Comparison of ENCODE assay signal across 15 mouse cellular contexts in the genomic region with DNA sequence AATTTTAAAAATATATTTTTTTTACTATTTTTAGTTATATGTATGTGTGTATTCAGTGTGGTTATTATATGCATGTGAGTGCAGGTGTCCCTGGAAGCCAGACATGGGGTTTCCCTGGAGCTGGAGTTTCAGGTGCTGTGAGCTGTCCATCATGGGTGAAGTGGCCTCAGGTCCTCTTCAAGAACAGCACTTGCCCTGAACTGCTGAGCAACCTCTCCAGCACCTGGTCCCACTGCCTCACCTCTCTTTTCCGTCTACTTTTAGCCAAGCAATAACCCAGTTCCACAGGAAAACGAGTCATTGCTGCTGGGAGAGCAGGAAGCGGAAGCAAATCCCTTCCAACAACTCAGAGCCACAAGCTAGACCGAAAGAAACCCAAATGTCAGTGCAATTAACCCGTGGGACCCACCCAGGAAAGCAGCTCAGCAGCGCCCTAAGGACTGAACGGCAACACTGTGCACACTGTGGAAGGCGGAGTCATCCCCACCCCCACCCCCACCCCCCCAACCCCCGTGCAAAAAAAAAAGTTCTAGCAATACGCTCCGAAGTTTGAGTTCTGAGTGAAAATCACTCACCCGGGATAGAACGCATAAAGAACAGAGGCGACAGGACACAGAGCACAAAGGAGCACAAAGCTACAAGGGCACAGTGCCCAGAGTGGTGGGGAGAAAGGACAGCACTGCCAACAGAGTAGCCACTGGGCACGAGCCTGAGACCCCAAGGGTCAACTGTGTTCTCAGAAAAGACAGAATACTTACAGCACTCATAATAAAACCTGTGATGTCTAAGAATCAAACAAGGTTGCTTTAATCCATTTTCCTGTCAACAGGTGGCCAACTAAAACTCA. TPM values are rescaled to one million over a fixed set of nuclear protein-coding genes. Genes with fewer than 3 reads are reported as not detected.
DNase-seq lines count a peak whose midpoint lies in the region; ATAC-seq and TF ChIP-seq lines count a peak whose summit lies in the region.
"Had no signal": no experiment of that assay in that cellular context is flagged by ENCODE, and none has a peak within 500 bp of the region (broad histone marks: within the 10 kb centered on the region; RNA-seq: fewer than 3 reads in every experiment).

No protein-coding gene starts in this region.

- no peaks in the 10 kb centered on the region for H3K36me3 ChIP-seq in hindbrain, embryonic 16.5 days (ENCODE audit: control insufficient read depth, insufficient read depth, low read length)
- peaks cover 50% of the 10 kb centered on the region for H3K36me3 ChIP-seq in hindbrain, embryonic 10.5 days
- H3K36me3 ChIP-seq in liver, adult 2 months (ENCODE audit: control insufficient read depth, insufficient read depth, low read length) = peaks cover 2% of the 10 kb centered on the region; the same call in 1 of the 2 replicates
- H3K36me3 ChIP-seq in liver, embryonic 12.5 days = peaks cover 37% of the 10 kb centered on the region; the same call in 1 of the 2 replicates
- peaks cover 11% of the 10 kb centered on the region; the same call in 1 of the 2 replicates for H3K36me3 ChIP-seq in lung, embryonic 15.5 days
- H3K36me3 ChIP-seq in small intestine, adult 2 months (ENCODE audit: control insufficient read depth, insufficient read depth, low read length) = peaks cover 32% of the 10 kb centered on the region
- H3K36me3 ChIP-seq: stomach, embryonic 15.5 days had no signal

- H3K27ac ChIP-seq in hindbrain, embryonic 16.5 days (ENCODE audit: low read depth, low read length) = no peak overlapping the region
- no peak overlapping the region for H3K27ac ChIP-seq in hindbrain, embryonic 10.5 days
- H3K27ac ChIP-seq in liver, adult 2 months (replicated peaks; ENCODE audit: insufficient read depth, low read depth, low read length) = peak overlapping the region; percentile 41; the same call in 1 of the 2 replicates
- H3K27ac ChIP-seq in liver, embryonic 12.5 days = no peak overlapping the region
- H3K27ac ChIP-seq in lung, embryonic 15.5 days = peak overlapping the region; percentile 42
- peak overlapping the region; percentile 28 for H3K27ac ChIP-seq in small intestine, adult 2 months (ENCODE audit: insufficient read depth, low read depth, low read length)
- H3K27ac ChIP-seq: forebrain, embryonic 12.5 days; limb, embryonic 13.5 days; midbrain, embryonic 13.5 days; stomach, embryonic 15.5 days had no signal

- WGBS in hindbrain, embryonic 16.5 days = 55% methylated on average over 15 of the region's 15 CpGs
- 71% methylated on average over 15 of the region's 15 CpGs for WGBS in hindbrain, embryonic 10.5 days
- WGBS in liver, adult 2 months = 53% methylated on average over 15 of the region's 15 CpGs
- WGBS in liver, embryonic 12.5 days (ENCODE audit: insufficient replicate concordance) = 66% methylated on average over 15 of the region's 15 CpGs
- WGBS in lung, embryonic 15.5 days = 50% methylated on average over 15 of the region's 15 CpGs
- WGBS in small intestine, adult 2 months = 37% methylated on average over 15 of the region's 15 CpGs

- no peaks in the 10 kb centered on the region for H3K9me3 ChIP-seq in hindbrain, embryonic 16.5 days (ENCODE audit: control insufficient read depth, low read length)
- 0 out of 2 replicates have a peak, but pooled peaks cover 1% of the 10 kb centered on the region for H3K9me3 ChIP-seq in hindbrain, embryonic 10.5 days
- no peaks in the 10 kb centered on the region for H3K9me3 ChIP-seq in liver, embryonic 12.5 days (replicated peaks)
- no peaks in the 10 kb centered on the region for H3K9me3 ChIP-seq in lung, embryonic 15.5 days
- H3K9me3 ChIP-seq: forebrain, embryonic 12.5 days; limb, embryonic 13.5 days; midbrain, embryonic 13.5 days; stomach, embryonic 15.5 days had no signal

- peaks cover 8% of the 10 kb centered on the region; the same call in 1 of the 2 replicates for H3K4me1 ChIP-seq in hindbrain, embryonic 16.5 days (ENCODE audit: control insufficient read depth, insufficient read depth, low read depth, low read length)
- H3K4me1 ChIP-seq in hindbrain, embryonic 10.5 days (replicated peaks) = peaks cover 16% of the 10 kb centered on the region
- H3K4me1 ChIP-seq in liver, adult 2 months (ENCODE audit: control insufficient read depth, insufficient read depth, low read length) = peaks cover 26% of the 10 kb centered on the region
- H3K4me1 ChIP-seq in liver, embryonic 12.5 days = peaks cover 33% of the 10 kb centered on the region
- peaks cover 20% of the 10 kb centered on the region for H3K4me1 ChIP-seq in lung, embryonic 15.5 days
- peaks cover 25% of the 10 kb centered on the region for H3K4me1 ChIP-seq in small intestine, adult 2 months (ENCODE audit: control insufficient read depth, insufficient read depth, insufficient read length, low read length)

- no peak overlapping the region for H3K9ac ChIP-seq in hindbrain, embryonic 16.5 days (ENCODE audit: low read depth, low read length)
- peak overlapping the region; percentile 33; the same call in 1 of the 2 replicates for H3K9ac ChIP-seq in liver, adult 2 months (ENCODE audit: low read depth, low read length)
- no peak overlapping the region for H3K9ac ChIP-seq in liver, embryonic 12.5 days
- no peak overlapping the region for H3K9ac ChIP-seq in lung, embryonic 15.5 days
- H3K9ac ChIP-seq: forebrain, embryonic 12.5 days; limb, embryonic 13.5 days; midbrain, embryonic 13.5 days; stomach, embryonic 15.5 days had no signal

- no peak overlapping the region for H3K4me3 ChIP-seq in hindbrain, embryonic 16.5 days (ENCODE audit: low read length)
- no peak overlapping the region for H3K4me3 ChIP-seq in hindbrain, embryonic 10.5 days
- no peak overlapping the region for H3K4me3 ChIP-seq in liver, adult 2 months (ENCODE audit: insufficient read depth, low read depth, low read length)
- no peak overlapping the region for H3K4me3 ChIP-seq in liver, embryonic 12.5 days
- H3K4me3 ChIP-seq in lung, embryonic 15.5 days = no peak overlapping the region
- no peak overlapping the region for H3K4me3 ChIP-seq in small intestine, adult 2 months (ENCODE audit: low read depth, low read length)
- H3K4me3 ChIP-seq: forebrain, embryonic 12.5 days; limb, embryonic 13.5 days; midbrain, embryonic 13.5 days; stomach, embryonic 15.5 days had no signal

- peaks cover 36% of the 10 kb centered on the region for H3K79me2 ChIP-seq in liver, adult 2 months (ENCODE audit: control insufficient read depth, insufficient read depth, low read length)

- ATAC-seq in hindbrain, embryonic 16.5 days = peak; percentile 69; the same call in 1 of the 2 replicates
- no peak for ATAC-seq in liver, embryonic 12.5 days
- 0 out of 2 replicates have a peak, but pooled peaks have one; percentile 39 for ATAC-seq in lung, embryonic 15.5 days (ENCODE audit: borderline replicate concordance, extremely low read depth, low FRiP score, low TSS enrichment)
- ATAC-seq: midbrain, embryonic 13.5 days had no signal

- TF ChIP-seq CTCF in liver, adult 2 months (IDR thresholded peaks at IDR 0.05; ENCODE audit: low read depth, low read length) = no peak
- TF ChIP-seq CTCF in small intestine, adult 2 months (IDR thresholded peaks at IDR 0.05; ENCODE audit: extremely low read depth, insufficient read length, insufficient replicate concordance, low read depth, low read length) = no peak

- H3K27me3 ChIP-seq in hindbrain, embryonic 16.5 days (replicated peaks; ENCODE audit: control insufficient read depth, insufficient read depth, low read length) = no peaks in the 10 kb centered on the region
- no peaks in the 10 kb centered on the region for H3K27me3 ChIP-seq in hindbrain, embryonic 10.5 days (ENCODE audit: insufficient read depth, poor library complexity, severe bottlenecking)
- no peaks in the 10 kb centered on the region for H3K27me3 ChIP-seq in liver, adult 2 months (ENCODE audit: control insufficient read depth, insufficient read depth, low read length)
- no peaks in the 10 kb centered on the region for H3K27me3 ChIP-seq in liver, embryonic 12.5 days (replicated peaks)
- no peaks in the 10 kb centered on the region for H3K27me3 ChIP-seq in lung, embryonic 15.5 days
- no peaks in the 10 kb centered on the region for H3K27me3 ChIP-seq in small intestine, adult 2 months (ENCODE audit: control insufficient read depth, insufficient read depth, low read length)
- H3K27me3 ChIP-seq: CH12.LX; forebrain, embryonic 12.5 days; limb, embryonic 13.5 days; midbrain, embryonic 13.5 days; stomach, embryonic 15.5 days had no signal

- no peak for DNase-seq in hindbrain, embryonic 10.5 days (ENCODE audit: low spot score)
- DNase-seq in liver, adult 2 months (ENCODE audit: extremely low read depth, low read depth, low spot score) = no peak
- no peak for DNase-seq in spleen, postnatal 14 days (ENCODE audit: low spot score in 2 of 2)
- DNase-seq: cerebellum, adult 11 months; right cerebral cortex, postnatal 4 days; thymus, postnatal 25 days had no signal

- no peak overlapping the region for H3K4me2 ChIP-seq in hindbrain, embryonic 16.5 days (ENCODE audit: low read length)
- H3K4me2 ChIP-seq in liver, embryonic 12.5 days = no peak overlapping the region
- peak overlapping the region; percentile 13; the same call in 1 of the 2 replicates for H3K4me2 ChIP-seq in lung, embryonic 15.5 days
- H3K4me2 ChIP-seq: forebrain, embryonic 12.5 days; limb, embryonic 13.5 days; midbrain, embryonic 13.5 days; stomach, embryonic 15.5 days had no signal

- no peak for TF ChIP-seq POLR2A in liver, adult 2 months (IDR thresholded peaks at IDR 0.05; ENCODE audit: extremely low read depth, insufficient read depth, low read length)
- TF ChIP-seq POLR2A in small intestine, adult 2 months (IDR thresholded peaks at IDR 0.05; ENCODE audit: low read depth, low read length) = no peak

RNA-seq across cellular contexts. Expression of a gene that starts 24.6 kb away (rescaled TPM):
- 13.0 and 14.8 TPM in 2 replicates for polyA plus RNA-seq in hindbrain, embryonic 16.5 days (2015; fragmentation: Nextera tagmentation; extraction: Ambion mirVana)
- polyA plus RNA-seq in hindbrain, embryonic 10.5 days (2016; fragmentation: Nextera tagmentation; extraction: Ambion mirVana) = 13.1 and 15.4 TPM in 2 replicates
- total RNA-seq in liver, adult 2 months (2014; rRNA removed) = 16.3 and 16.5 TPM in 2 replicates
- polyA plus RNA-seq in liver, adult 2 months (2012; rRNA removed) = 6.7 and 6.9 TPM in 2 replicates
- polyA plus RNA-seq in liver, embryonic 12.5 days (2016; fragmentation: Nextera tagmentation; extraction: Ambion mirVana) = 13.6 and 13.9 TPM in 2 replicates
- polyA plus RNA-seq in lung, embryonic 15.5 days (2015; fragmentation: Nextera tagmentation; extraction: Ambion mirVana) = 17.1 and 17.3 TPM in 2 replicates
- polyA plus RNA-seq in small intestine, adult 2 months (2012; rRNA removed) = 5.8 and 16.7 TPM in 2 replicates

Comparison
In these comparisons a context has a peak if more than half of its experiments do, and no peak if none do; other contexts are left out.
1. H3K27ac ChIP-seq: peak in liver, adult 2 months (single experiment), lung, embryonic 15.5 days (single experiment) and small intestine, adult 2 months (single experiment); none in hindbrain, embryonic 16.5 days (single experiment), hindbrain, embryonic 10.5 days (single experiment) and liver, embryonic 12.5 days (single experiment).